Mouse (Mus musculus) heart, embryonic 12.5 days (tissue): ENCODE data around the gene Ptdss2. TPM values are rescaled to one million over a fixed set of nuclear protein-coding genes. Genes with fewer than 3 reads are reported as not detected.

ENCODE experiments used
- ATAC-seq: fragments of 200-750 bp; cut with Nextera tagmentation; 2 replicates; pipeline ENCODE4 v1.8.0; 2017; ENCODE audit warnings: moderate TSS enrichment, moderate library complexity; ENCODE audit not compliant: insufficient number of reproducible peaks, low FRiP score
- H3K27ac ChIP-seq: fragments of 300-500 bp; sonication (generic); 2 replicates; pipeline ENCODE4 v1.5.1; 2016; ENCODE audit warnings: mild to moderate bottlenecking, moderate library complexity; ENCODE audit not compliant: poor library complexity, severe bottlenecking
- H3K27me3 ChIP-seq: fragments of 300-500 bp; sonication (generic); replicated peaks from 2 replicates; pipeline ENCODE4 v1.6.1; 2016; ENCODE audit warnings: mild to moderate bottlenecking, moderate library complexity
- H3K36me3 ChIP-seq: fragments of 300-500 bp; sonication (generic); 2 replicates; pipeline ENCODE4 v1.6.1; 2016; ENCODE audit warnings: mild to moderate bottlenecking, moderate library complexity
- H3K4me1 ChIP-seq: fragments of 300-500 bp; sonication (generic); replicated peaks from 2 replicates; pipeline ENCODE4 v1.6.1; 2016; ENCODE audit warnings: mild to moderate bottlenecking
- H3K4me2 ChIP-seq: fragments of 300-500 bp; sonication (generic); 2 replicates; pipeline ENCODE4 v1.6.1; 2016; ENCODE audit warnings: mild to moderate bottlenecking, moderate library complexity
- H3K4me3 ChIP-seq: fragments of 300-500 bp; sonication (generic); 2 replicates; pipeline ENCODE4 v1.5.1; 2016; ENCODE audit warnings: mild to moderate bottlenecking
- H3K9ac ChIP-seq: fragments of 300-500 bp; sonication (generic); 2 replicates; pipeline ENCODE4 v1.6.1; 2016; ENCODE audit warnings: mild to moderate bottlenecking, moderate library complexity
- H3K9me3 ChIP-seq: fragments of 300-500 bp; sonication (generic); replicated peaks from 2 replicates; pipeline ENCODE4 v1.6.1; 2016; ENCODE audit warnings: mild to moderate bottlenecking, moderate library complexity
- WGBS: fragments of 180-500 bp; shearing (Covaris S2); methylation state at CpG from one replicate; pipeline ENCODE4 v1.1.7; 2016; 5-methylcytosine and 5-hydroxymethylcytosine counted together
- polyA plus RNA-seq: library from polyadenylated mRNA; unstranded; fragments of >200 nt; fragmentation: Nextera tagmentation; extraction: Ambion mirVana; gene quantifications from 2 replicates; pipeline ENCODE4 v1.2.1, GENCODE M21; 2016

Ptdss2 gene
- polyA plus RNA-seq, 1 experiment from 2014 or later, result 65.9 TPM

GRCm38 (mm10) chr7:141122689-141123516, 721 bp downstream of the Ptdss2 start:
- ATAC-seq, result peak; percentile 100
- Histone ChIP-seq H3K4me2 (peak overlapping the region; percentile 90), H3K27ac (peak overlapping the region; percentile 80), H3K9me3 (no peaks in the 10 kb centered on the region), H3K4me1 (peaks cover 10% of the 10 kb centered on the region), H3K9ac (peak overlapping the region; percentile 80), H3K4me3 (peak overlapping the region; percentile 58), H3K36me3 (no peaks in the 10 kb centered on the region), H3K27me3 (peaks cover 4% of the 10 kb centered on the region)
- WGBS, result 2% methylated on average over 29 of the region's 29 CpGs

- no peaks in the 10 kb centered on the region for H3K36me3 ChIP-seq
- peak overlapping the region; percentile 80 for H3K27ac ChIP-seq
- peak overlapping the region; percentile 90 for H3K4me2 ChIP-seq
- no peaks in the 10 kb centered on the region for H3K27me3 ChIP-seq
- 2% methylated on average over 14 of the region's 15 CpGs for WGBS
- no peak; the same call in 1 of the 2 replicates for ATAC-seq
- peaks cover 10% of the 10 kb centered on the region for H3K4me1 ChIP-seq
- H3K9me3 ChIP-seq, result no peaks in the 10 kb centered on the region
- peak overlapping the region; percentile 58 for H3K4me3 ChIP-seq
- peak overlapping the region; percentile 80 for H3K9ac ChIP-seq
Observed at GRCm38 (mm10) chr7:141123517-141123856, 1.3 kb downstream of the Ptdss2 start.

GRCm38 (mm10) chr7:141131024-141131820, 9.0 kb downstream of the Ptdss2 start:
- Histone ChIP-seq H3K36me3 (peaks cover 17% of the 10 kb centered on the region), H3K4me3 (peak overlapping the region; percentile 96), H3K4me2 (peak overlapping the region; percentile 92), H3K27ac (peak overlapping the region; percentile 29), H3K9ac (peak overlapping the region; percentile 97), H3K4me1 (peaks cover 15% of the 10 kb centered on the region), H3K27me3 (no peaks in the 10 kb centered on the region), H3K9me3 (no peaks in the 10 kb centered on the region)
- WGBS, result under 1% methylated on average over 59 of the region's 59 CpGs
- peak; percentile 99 for ATAC-seq

GRCm38 (mm10) chr7:141131904-141132755, 9.9 kb downstream of the Ptdss2 start:
- H3K9me3 ChIP-seq, result no peaks in the 10 kb centered on the region
- no peaks in the 10 kb centered on the region for H3K27me3 ChIP-seq
- H3K9ac ChIP-seq, result peak overlapping the region; percentile 97
- WGBS, result 50% methylated on average over 12 of the region's 12 CpGs
- no peak overlapping the region for H3K27ac ChIP-seq
- peaks cover 26% of the 10 kb centered on the region for H3K36me3 ChIP-seq
- ATAC-seq, result peak; percentile 12; the same call in 1 of the 2 replicates
- H3K4me3 ChIP-seq, result peak overlapping the region; percentile 96
- peaks cover 15% of the 10 kb centered on the region for H3K4me1 ChIP-seq
- peak overlapping the region; percentile 92 for H3K4me2 ChIP-seq

GRCm38 (mm10) chr7:141141326-141141725, 19.1 kb downstream of the Ptdss2 start:
- Histone ChIP-seq H3K27me3 (no peaks in the 10 kb centered on the region), H3K4me1 (0 out of 2 replicates have a peak, but pooled peaks cover 12% of the 10 kb centered on the region), H3K9ac (no peak overlapping the region), H3K27ac (no peak overlapping the region), H3K4me3 (no peak overlapping the region), H3K9me3 (no peaks in the 10 kb centered on the region), H3K36me3 (peaks cover 64% of the 10 kb centered on the region), H3K4me2 (no peak overlapping the region)
- 78% methylated on average over 4 of the region's 4 CpGs for WGBS
- no peak for ATAC-seq

GRCm38 (mm10) chr7:141143112-141143511, 20.9 kb downstream of the Ptdss2 start:
- no peaks in the 10 kb centered on the region for H3K27me3 ChIP-seq
- 0 out of 2 replicates have a peak, but pooled peaks cover 15% of the 10 kb centered on the region for H3K4me1 ChIP-seq
- no peaks in the 10 kb centered on the region for H3K9me3 ChIP-seq
- no peak overlapping the region for H3K9ac ChIP-seq
- peaks cover 64% of the 10 kb centered on the region for H3K36me3 ChIP-seq
- ATAC-seq, result no peak
- no peak overlapping the region for H3K4me3 ChIP-seq
- WGBS, result 58% methylated on average over 5 of the region's 5 CpGs
- H3K4me2 ChIP-seq, result no peak overlapping the region
- H3K27ac ChIP-seq, result no peak overlapping the region

GRCm38 (mm10) chr7:141143861-141144260, 21.7 kb downstream of the Ptdss2 start:
- Histone ChIP-seq H3K27me3 (no peaks in the 10 kb centered on the region), H3K4me1 (0 out of 2 replicates have a peak, but pooled peaks cover 15% of the 10 kb centered on the region), H3K9me3 (no peaks in the 10 kb centered on the region), H3K4me3 (no peak overlapping the region), H3K9ac (no peak overlapping the region), H3K27ac (no peak overlapping the region), H3K4me2 (no peak overlapping the region), H3K36me3 (peaks cover 64% of the 10 kb centered on the region)
- ATAC-seq, result no peak
- WGBS, result 84% methylated on average over 2 of the region's 2 CpGs

GRCm38 (mm10) chr7:141144650-141145049, 22.5 kb downstream of the Ptdss2 start:
- no peak overlapping the region for H3K27ac ChIP-seq
- no peaks in the 10 kb centered on the region for H3K27me3 ChIP-seq
- no peak overlapping the region for H3K4me3 ChIP-seq
- H3K4me1 ChIP-seq, result 0 out of 2 replicates have a peak, but pooled peaks cover 15% of the 10 kb centered on the region
- 91% methylated on average over 3 of the region's 3 CpGs for WGBS
- H3K9me3 ChIP-seq, result no peaks in the 10 kb centered on the region
- ATAC-seq, result no peak
- H3K36me3 ChIP-seq, result peaks cover 64% of the 10 kb centered on the region
- H3K4me2 ChIP-seq, result no peak overlapping the region
- H3K9ac ChIP-seq, result no peak overlapping the region

- ATAC-seq, result 0 out of 2 replicates have a peak, but pooled peaks have one; percentile 10
- WGBS, result 58% methylated on average over 1 of the region's 1 CpGs
- Histone ChIP-seq H3K9me3 (no peaks in the 10 kb centered on the region), H3K4me2 (no peak overlapping the region), H3K36me3 (peaks cover 56% of the 10 kb centered on the region), H3K4me3 (no peak overlapping the region), H3K27ac (no peak overlapping the region), H3K27me3 (no peaks in the 10 kb centered on the region), H3K9ac (no peak overlapping the region), H3K4me1 (0 out of 2 replicates have a peak, but pooled peaks cover 15% of the 10 kb centered on the region)
Observed at GRCm38 (mm10) chr7:141145403-141145802, 23.2 kb downstream of the Ptdss2 start.

GRCm38 (mm10) chr7:141146043-141146595, 23.9 kb downstream of the Ptdss2 start:
- H3K27ac ChIP-seq, result no peak overlapping the region
- H3K9ac ChIP-seq, result no peak overlapping the region
- peak; percentile 87 for ATAC-seq
- peaks cover 63% of the 10 kb centered on the region for H3K36me3 ChIP-seq
- H3K9me3 ChIP-seq, result no peaks in the 10 kb centered on the region
- no peaks in the 10 kb centered on the region for H3K27me3 ChIP-seq
- WGBS, result 87% methylated on average over 12 of the region's 12 CpGs
- 0 out of 2 replicates have a peak, but pooled peaks cover 15% of the 10 kb centered on the region for H3K4me1 ChIP-seq
- no peak overlapping the region for H3K4me3 ChIP-seq
- no peak overlapping the region for H3K4me2 ChIP-seq
